Mouse (Mus musculus): ENCODE data around the gene Uncx. TPM values are rescaled to one million over a fixed set of nuclear protein-coding genes. Genes with fewer than 3 reads are reported as not detected.

Gene Uncx
- 48.5 and 58.7 TPM in 2 replicates for polyA plus RNA-seq (2015; fragmentation: Nextera tagmentation; extraction: Ambion mirVana)

GRCm38 (mm10) chr5:139543214-139543613 lies at the start of gene Uncx:
Gene Uncx, plus strand, starts transcription at chr5:139543494.
- Histone ChIP-seq H3K9me3 (no peaks in the 10 kb centered on the region), H3K27me3 (peaks cover 85% of the 10 kb centered on the region), H3K27ac (peak within 1 kb of the TSS; percentile 95), H3K36me3 (peaks cover 4% of the 10 kb centered on the region; the same call in 1 of the 2 replicates), H3K4me3 (replicated peaks) (peak within 1 kb of the TSS; percentile 58), H3K4me2 (replicated peaks) (peak within 1 kb of the TSS; percentile 55), H3K9ac (replicated peaks) (peak within 1 kb of the TSS; percentile 87), H3K4me1 (replicated peaks) (peaks cover 53% of the 10 kb centered on the region)
- WGBS: 1% methylated on average over 15 of the region's 15 CpGs
- no peak for ATAC-seq

GRCm38 (mm10) chr5:139493690-139494089 lies 49.6 kb upstream of the Uncx start:
- no peak overlapping the region for H3K4me2 ChIP-seq (replicated peaks)
- H3K36me3 ChIP-seq: no peaks in the 10 kb centered on the region
- H3K9ac ChIP-seq (replicated peaks): no peak overlapping the region
- no peak overlapping the region for H3K4me3 ChIP-seq (replicated peaks)
- H3K4me1 ChIP-seq (replicated peaks): no peaks in the 10 kb centered on the region
- H3K27me3 ChIP-seq: no peaks in the 10 kb centered on the region
- no peak overlapping the region for H3K27ac ChIP-seq
- WGBS: 66% methylated on average over 5 of the region's 5 CpGs
- no peak for ATAC-seq
- no peaks in the 10 kb centered on the region for H3K9me3 ChIP-seq

- H3K9me3 ChIP-seq: no peaks in the 10 kb centered on the region
- H3K9ac ChIP-seq (replicated peaks): no peak overlapping the region
- ATAC-seq: no peak
- H3K4me3 ChIP-seq (replicated peaks): no peak overlapping the region
- no peaks in the 10 kb centered on the region for H3K36me3 ChIP-seq
- H3K27ac ChIP-seq: no peak overlapping the region
- H3K4me2 ChIP-seq (replicated peaks): no peak overlapping the region
- H3K27me3 ChIP-seq: no peaks in the 10 kb centered on the region
- WGBS: 77% methylated on average over 22 of the region's 22 CpGs
- no peaks in the 10 kb centered on the region for H3K4me1 ChIP-seq (replicated peaks)
Measured at GRCm38 (mm10) chr5:139495019-139495669, 48.1 kb upstream of the Uncx start.

- Histone ChIP-seq H3K9ac (replicated peaks) (no peak overlapping the region), H3K4me2 (replicated peaks) (no peak overlapping the region), H3K27me3 (no peaks in the 10 kb centered on the region), H3K4me1 (replicated peaks) (no peaks in the 10 kb centered on the region), H3K4me3 (replicated peaks) (no peak overlapping the region), H3K9me3 (no peaks in the 10 kb centered on the region), H3K36me3 (no peaks in the 10 kb centered on the region), H3K27ac (no peak overlapping the region)
- no peak for ATAC-seq
- 50% methylated on average over 5 of the region's 5 CpGs for WGBS
Measured at GRCm38 (mm10) chr5:139496939-139497338, 46.4 kb upstream of the Uncx start.

- Histone ChIP-seq H3K4me3 (replicated peaks) (no peak overlapping the region), H3K4me2 (replicated peaks) (no peak overlapping the region), H3K9ac (replicated peaks) (no peak overlapping the region), H3K9me3 (no peaks in the 10 kb centered on the region), H3K36me3 (no peaks in the 10 kb centered on the region), H3K27me3 (no peaks in the 10 kb centered on the region), H3K4me1 (replicated peaks) (no peaks in the 10 kb centered on the region), H3K27ac (no peak overlapping the region)
- no peak for ATAC-seq
- 72% methylated on average over 5 of the region's 5 CpGs for WGBS
Measured at GRCm38 (mm10) chr5:139498791-139499190, 44.5 kb upstream of the Uncx start.

- Histone ChIP-seq H3K27me3 (peaks cover 12% of the 10 kb centered on the region; the same call in 1 of the 2 replicates), H3K27ac (no peak overlapping the region), H3K9me3 (no peaks in the 10 kb centered on the region), H3K9ac (replicated peaks) (no peak overlapping the region), H3K36me3 (no peaks in the 10 kb centered on the region), H3K4me2 (replicated peaks) (no peak overlapping the region), H3K4me3 (replicated peaks) (no peak overlapping the region), H3K4me1 (replicated peaks) (no peaks in the 10 kb centered on the region)
- ATAC-seq: no peak
- 83% methylated on average over 14 of the region's 14 CpGs for WGBS
Measured at GRCm38 (mm10) chr5:139502281-139502680, 41.0 kb upstream of the Uncx start.

- Histone ChIP-seq H3K9ac (replicated peaks) (0 out of 2 replicates have a peak overlapping the region, but pooled peaks have one; percentile 1), H3K9me3 (no peaks in the 10 kb centered on the region), H3K4me1 (replicated peaks) (no peaks in the 10 kb centered on the region), H3K27me3 (peaks cover 18% of the 10 kb centered on the region), H3K4me2 (replicated peaks) (no peak overlapping the region), H3K36me3 (no peaks in the 10 kb centered on the region), H3K4me3 (replicated peaks) (no peak overlapping the region), H3K27ac (no peak overlapping the region)
- peak; percentile 58; the same call in 1 of the 2 replicates for ATAC-seq
- 8% methylated on average over 12 of the region's 14 CpGs for WGBS
Measured at GRCm38 (mm10) chr5:139505073-139505606, 38.2 kb upstream of the Uncx start.

GRCm38 (mm10) chr5:139506207-139506606 lies 37.1 kb upstream of the Uncx start:
- Histone ChIP-seq H3K9me3 (no peaks in the 10 kb centered on the region), H3K4me2 (replicated peaks) (no peak overlapping the region), H3K4me3 (replicated peaks) (no peak overlapping the region), H3K27me3 (peaks cover 28% of the 10 kb centered on the region), H3K27ac (no peak overlapping the region), H3K36me3 (no peaks in the 10 kb centered on the region), H3K9ac (replicated peaks) (no peak overlapping the region), H3K4me1 (replicated peaks) (no peaks in the 10 kb centered on the region)
- WGBS: 26% methylated on average over 5 of the region's 5 CpGs
- no peak for ATAC-seq

GRCm38 (mm10) chr5:139510682-139511366 lies 32.5 kb upstream of the Uncx start:
- ATAC-seq: no peak
- WGBS: 16% methylated on average over 17 of the region's 17 CpGs

GRCm38 (mm10) chr5:139512201-139512600 lies 31.1 kb upstream of the Uncx start:
- H3K36me3 ChIP-seq: no peaks in the 10 kb centered on the region
- peaks cover 24% of the 10 kb centered on the region for H3K27me3 ChIP-seq
- no peaks in the 10 kb centered on the region for H3K9me3 ChIP-seq
- peaks cover 4% of the 10 kb centered on the region; the same call in 1 of the 2 replicates for H3K4me1 ChIP-seq (replicated peaks)
- ATAC-seq: no peak
- WGBS: 88% methylated on average over 4 of the region's 4 CpGs
- H3K4me2 ChIP-seq (replicated peaks): no peak overlapping the region
- no peak overlapping the region for H3K9ac ChIP-seq (replicated peaks)
- no peak overlapping the region for H3K27ac ChIP-seq
- no peak overlapping the region for H3K4me3 ChIP-seq (replicated peaks)

More at GRCm38 (mm10) chr5:139510682-139511366, 32.5 kb upstream of the Uncx start:
- Histone ChIP-seq H3K9me3 (no peaks in the 10 kb centered on the region), H3K36me3 (no peaks in the 10 kb centered on the region), H3K9ac (replicated peaks) (no peak overlapping the region), H3K4me3 (replicated peaks) (no peak overlapping the region), H3K27me3 (peaks cover 25% of the 10 kb centered on the region), H3K27ac (no peak overlapping the region), H3K4me2 (replicated peaks) (no peak overlapping the region), H3K4me1 (replicated peaks) (no peaks in the 10 kb centered on the region)

GRCm38 (mm10) chr5:139516281-139516680 lies 27.0 kb upstream of the Uncx start:
- Histone ChIP-seq H3K4me1 (replicated peaks) (peaks cover 4% of the 10 kb centered on the region; the same call in 1 of the 2 replicates), H3K9ac (replicated peaks) (no peak overlapping the region), H3K27me3 (peaks cover 11% of the 10 kb centered on the region), H3K36me3 (no peaks in the 10 kb centered on the region), H3K27ac (no peak overlapping the region), H3K9me3 (no peaks in the 10 kb centered on the region), H3K4me2 (replicated peaks) (no peak overlapping the region), H3K4me3 (replicated peaks) (no peak overlapping the region)
- WGBS: 45% methylated on average over 11 of the region's 11 CpGs
- ATAC-seq: no peak

Data from midbrain, embryonic 13.5 days (tissue).